Mouse (Mus musculus): ENCODE measurements around the gene Rimklb.

The Rimklb gene

GRCm38 (mm10) chr6:122417015-122417414 lies 81.5 kb downstream of the Rimklb start:
- no peak for DNase-seq (ENCODE audit: low spot score)

- DNase-seq (ENCODE audit: low spot score) = no peak
These were observed 82.2 kb downstream of the Rimklb start for GRCm38 (mm10) chr6:122416347-122416746.

- DNase-seq (ENCODE audit: low spot score) = no peak
These were observed 87.3 kb downstream of the Rimklb start for GRCm38 (mm10) chr6:122411281-122411680.

GRCm38 (mm10) chr6:122402240-122402639 lies 96.3 kb downstream of the Rimklb start:
- no peak for DNase-seq (ENCODE audit: low spot score)

GRCm38 (mm10) chr6:122400263-122400662 lies 98.3 kb downstream of the Rimklb start:
- DNase-seq (ENCODE audit: low spot score) = no peak

All from ovary, postnatal 10 days (tissue).